Mouse (Mus musculus) heart, postnatal 0 days (tissue): ENCODE measurements around the gene Hsf5.

ENCODE experiments used
- CTCF ChIP-seq: IDR thresholded peaks from 2 replicates; pipeline ENCODE4 v1.5.1; 2016; ENCODE audit warnings: antibody characterized with exemption, control low read depth, low read depth
- EP300 ChIP-seq: IDR thresholded peaks from 2 replicates; pipeline ENCODE4 v1.6.1; 2016; ENCODE audit warnings: antibody characterized with exemption, low read depth

GRCm38 (mm10) chr11:87597061-87597460 lies 19.9 kb upstream of the Hsf5 start:
- TF ChIP-seq CTCF = no peak
- no peak for TF ChIP-seq EP300
